Mouse (Mus musculus) monocyte, adult 59 days (primary cell): ENCODE results near the gene Olfr270. TPM values are rescaled to one million over a fixed set of nuclear protein-coding genes. Genes with fewer than 3 reads are reported as not detected.

ENCODE experiments used
- total RNA-seq, 2 experiments: library from RNA; stranded (reverse); gene quantifications; one replicate each; pipeline ENCODE4 v1.2.4; 2023

Gene Olfr270
- total RNA-seq, result not detected

GRCm38 (mm10) chr4:52964247-52964646 lies at the start of gene Olfr270:
Olfr270 (plus strand) TSS chr4:52964547.

GRCm38 (mm10) chr4:52919078-52919477 lies 45.3 kb upstream of the Olfr270 start, which contains the start of gene Olfr272:
Olfr272 (minus strand) TSS chr4:52919178.

GRCm38 (mm10) chr4:52989248-52989647 lies 24.9 kb downstream of the Olfr270 start, which contains the start of gene Nipsnap3a:
Nipsnap3a (plus strand) TSS chr4:52989272.

GRCm38 (mm10) chr4:53011732-53012361 lies 47.5 kb downstream of the Olfr270 start, which contains the start of gene Nipsnap3b:
Nipsnap3b (plus strand) TSS chr4:53011880.

Other genes with a start within 250 kb of the Olfr270 start
- gene Olfr275, start 149.9 kb upstream of the Olfr270 start, total RNA-seq, result not detected
- gene Olfr273, start 105.3 kb upstream of the Olfr270 start, total RNA-seq, result not detected
- not detected for gene Olfr272, start 45.4 kb upstream of the Olfr270 start, total RNA-seq
- gene Nipsnap3a, start 24.7 kb downstream of the Olfr270 start, total RNA-seq, result not detected
- gene Nipsnap3b, start 47.3 kb downstream of the Olfr270 start, total RNA-seq, result 10 to 100 TPM; 48.9 to 53.7 TPM
- 10 to 100 TPM; 21.4 to 23.4 TPM for gene Abca1, start 195.3 kb downstream of the Olfr270 start, total RNA-seq